Mouse (Mus musculus): Measurements from ENCODE around the gene Cwc25. TPM values are rescaled to one million over a fixed set of nuclear protein-coding genes. Genes with fewer than 3 reads are reported as not detected.
"Not testable (repeated sequence)": the region's sequence is repeated elsewhere in the genome, so short reads cannot be mapped to it uniquely, and the experiment has no call there.

Gene Cwc25
- polyA plus RNA-seq, 1 experiment = 16.4 TPM

DNA sequence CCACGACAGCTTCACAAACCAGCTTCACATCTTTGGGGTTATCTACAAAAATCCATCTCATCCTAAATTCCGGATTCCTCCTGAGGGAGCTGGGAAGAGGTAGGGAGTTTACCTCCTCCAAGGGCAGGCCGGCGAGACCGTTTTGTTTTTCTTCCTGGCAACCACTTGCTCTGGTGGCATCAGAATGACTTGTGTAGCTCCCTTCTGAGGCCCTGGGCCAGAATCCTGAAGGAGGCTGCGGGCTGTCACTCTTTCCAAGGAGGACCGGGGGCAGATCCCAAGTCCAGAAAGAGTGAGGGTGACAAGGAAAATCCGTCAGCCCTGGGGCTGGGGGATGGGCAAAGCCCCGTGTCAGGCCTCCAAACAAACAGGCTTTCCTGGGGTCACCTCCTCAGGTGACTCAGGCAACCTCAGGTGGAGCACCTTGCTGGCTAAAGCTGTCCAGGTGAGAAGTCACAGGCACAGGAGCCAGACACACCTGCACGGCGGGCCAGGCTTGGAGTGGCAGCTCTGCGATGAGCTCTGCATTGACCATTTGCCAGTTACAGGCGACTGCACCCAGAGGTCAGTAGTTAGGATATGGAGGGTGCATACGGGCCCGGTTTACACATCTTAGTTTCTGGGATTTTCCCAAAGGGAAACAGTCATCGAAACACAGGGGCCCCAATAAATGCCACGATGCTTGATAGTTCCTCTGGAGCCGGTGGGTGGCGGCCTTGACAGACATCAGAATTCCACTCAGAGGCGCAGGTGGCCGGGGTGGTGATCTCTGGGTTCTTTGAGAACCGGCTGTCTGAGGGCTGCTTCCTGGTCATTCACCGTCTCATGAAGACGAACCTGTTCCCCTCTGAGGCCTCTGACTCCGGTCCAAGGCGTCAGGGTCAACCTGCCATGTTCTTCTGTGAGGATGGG lies 48.7 kb downstream of the Cwc25 start:
- Histone ChIP-seq H3K4me1 (ENCODE audit: control insufficient read depth, insufficient read depth, low read length) (no peaks in the 10 kb centered on the region), H3K27ac (ENCODE audit: insufficient read depth, low read length) (no peak overlapping the region), H3K4me3 (ENCODE audit: insufficient read depth, low read length) (no peak overlapping the region)
- TF ChIP-seq POLR2A (IDR thresholded peaks at IDR 0.05; ENCODE audit: low read depth, low read length) (no peak), CTCF (IDR thresholded peaks at IDR 0.05; ENCODE audit: borderline replicate concordance, insufficient read depth, low read length) (no peak)

GRCm38 (mm10) chr11:97716021-97716420 lies 50.3 kb downstream of the Cwc25 start:
- Histone ChIP-seq H3K27ac (ENCODE audit: insufficient read depth, low read length) (no peak overlapping the region), H3K4me1 (ENCODE audit: control insufficient read depth, insufficient read depth, low read length) (no peaks in the 10 kb centered on the region)
- no peak for TF ChIP-seq CTCF (IDR thresholded peaks at IDR 0.05; ENCODE audit: borderline replicate concordance, insufficient read depth, low read length)
- TF ChIP-seq POLR2A (IDR thresholded peaks at IDR 0.05; ENCODE audit: low read depth, low read length) = no peak

DNA sequence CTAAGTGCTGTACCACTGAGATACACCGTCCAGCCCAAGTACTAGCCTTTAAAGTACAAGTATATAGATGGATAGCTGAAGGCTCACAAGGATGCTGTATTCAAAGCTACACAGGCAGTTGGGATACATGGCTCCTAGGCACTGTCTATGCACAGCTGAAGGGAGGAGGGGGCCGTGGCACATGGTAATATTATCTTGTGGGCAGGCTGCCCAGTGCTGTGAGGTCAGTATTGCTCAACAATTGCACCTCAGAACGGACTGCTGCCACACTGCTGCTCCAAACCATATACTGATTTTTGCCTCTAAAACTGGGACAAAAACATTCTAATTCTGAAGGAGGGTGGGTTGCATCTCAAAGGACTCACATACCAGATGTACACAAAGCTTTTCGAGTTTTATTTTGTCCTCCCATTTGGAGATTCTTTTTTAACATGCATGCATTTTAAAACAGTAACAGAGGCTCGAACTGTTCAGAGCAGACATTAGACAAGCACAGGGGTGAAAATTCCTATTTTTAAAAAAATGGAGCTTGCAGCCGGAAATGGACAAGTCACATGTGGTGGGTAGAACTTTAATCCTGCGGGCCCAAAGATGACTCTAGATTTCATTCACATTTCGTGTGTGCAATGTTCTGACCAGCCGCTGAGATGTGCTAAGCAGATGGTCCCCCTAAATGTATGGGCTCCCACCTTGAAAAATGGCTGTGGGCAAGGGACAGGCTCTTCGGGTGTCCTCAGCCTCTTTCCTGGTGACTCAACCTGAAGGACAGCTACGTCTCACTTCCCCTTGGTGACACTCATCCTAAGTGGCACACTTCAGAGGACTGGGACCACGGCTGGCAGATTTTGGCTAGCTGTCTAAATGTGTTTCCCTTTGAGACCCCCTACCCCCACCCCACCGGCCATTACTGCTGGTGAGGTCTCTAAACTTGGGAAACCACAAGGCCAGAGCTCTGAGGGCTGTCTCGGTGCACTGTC lies 51.3 kb downstream of the Cwc25 start:
- TF ChIP-seq POLR2A (IDR thresholded peaks at IDR 0.05; ENCODE audit: low read depth, low read length) (no peak), CTCF (IDR thresholded peaks at IDR 0.05; ENCODE audit: borderline replicate concordance, insufficient read depth, low read length) (no peak)
- Histone ChIP-seq H3K4me3 (ENCODE audit: insufficient read depth, low read length) (no peak overlapping the region), H3K4me1 (ENCODE audit: control insufficient read depth, insufficient read depth, low read length) (no peaks in the 10 kb centered on the region), H3K27ac (ENCODE audit: insufficient read depth, low read length) (0 out of 2 replicates have a peak overlapping the region, but pooled peaks have one; percentile 27)

More at GRCm38 (mm10) chr11:97716021-97716420, 50.3 kb downstream of the Cwc25 start:
- no peak overlapping the region for H3K4me3 ChIP-seq (ENCODE audit: insufficient read depth, low read length)

DNA sequence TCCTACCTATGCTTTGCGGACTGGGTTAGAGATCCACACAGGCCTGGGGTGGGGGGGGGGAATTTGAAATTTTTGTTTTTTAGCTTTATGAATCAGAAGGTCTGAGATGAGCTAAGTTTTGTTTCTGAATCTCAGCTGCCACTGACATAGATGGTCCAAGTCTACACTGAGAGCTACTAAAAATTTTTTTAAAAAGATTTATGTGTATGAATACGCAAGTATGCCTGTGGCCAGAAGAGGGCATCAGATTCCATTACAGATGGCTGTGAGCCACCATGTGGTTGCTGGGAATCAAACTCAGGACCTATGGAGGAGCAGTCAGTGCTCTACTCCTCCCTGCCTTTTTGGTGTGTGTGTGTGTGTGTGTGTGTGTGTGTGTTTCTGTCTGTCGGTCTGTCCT lies 52.0 kb downstream of the Cwc25 start:
- TF ChIP-seq CTCF (IDR thresholded peaks at IDR 0.05; ENCODE audit: borderline replicate concordance, insufficient read depth, low read length) (no peak), POLR2A (IDR thresholded peaks at IDR 0.05; ENCODE audit: low read depth, low read length) (no peak)
- H3K27ac ChIP-seq (ENCODE audit: insufficient read depth, low read length) = no peak overlapping the region
- H3K4me1 ChIP-seq (ENCODE audit: control insufficient read depth, insufficient read depth, low read length) = no peaks in the 10 kb centered on the region
- no peak overlapping the region for H3K4me3 ChIP-seq (ENCODE audit: insufficient read depth, low read length)

DNA sequence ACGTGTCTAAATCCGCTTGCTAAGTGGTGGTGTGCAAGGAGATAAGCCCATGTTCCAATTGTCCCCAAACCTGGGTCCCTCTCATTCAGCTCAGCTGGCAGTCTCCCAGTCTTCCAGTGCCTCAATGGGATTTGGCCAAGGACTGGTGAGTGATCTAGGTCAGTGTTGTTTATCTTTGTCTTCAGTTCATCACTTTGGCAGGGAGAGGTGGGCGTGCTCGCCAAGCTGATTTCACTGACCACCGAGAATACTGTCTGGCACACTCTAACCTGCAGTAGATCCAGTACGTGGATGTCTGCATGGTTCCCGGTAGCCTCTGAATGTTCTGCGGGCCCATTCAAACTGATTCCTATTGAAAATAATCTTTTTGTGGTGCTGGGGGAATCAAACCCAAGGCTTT lies 52.5 kb downstream of the Cwc25 start:
- Histone ChIP-seq H3K27ac (ENCODE audit: insufficient read depth, low read length) (no peak overlapping the region), H3K4me1 (ENCODE audit: control insufficient read depth, insufficient read depth, low read length) (no peaks in the 10 kb centered on the region), H3K4me3 (ENCODE audit: insufficient read depth, low read length) (no peak overlapping the region)
- no peak for TF ChIP-seq POLR2A (IDR thresholded peaks at IDR 0.05; ENCODE audit: low read depth, low read length)
- TF ChIP-seq CTCF (IDR thresholded peaks at IDR 0.05; ENCODE audit: borderline replicate concordance, insufficient read depth, low read length) = no peak

- Histone ChIP-seq H3K27ac (ENCODE audit: insufficient read depth, low read length) (no peak overlapping the region), H3K4me3 (ENCODE audit: insufficient read depth, low read length) (no peak overlapping the region), H3K4me1 (ENCODE audit: control insufficient read depth, insufficient read depth, low read length) (no peaks in the 10 kb centered on the region)
- TF ChIP-seq POLR2A (IDR thresholded peaks at IDR 0.05; ENCODE audit: low read depth, low read length) (no peak), CTCF (IDR thresholded peaks at IDR 0.05; ENCODE audit: borderline replicate concordance, insufficient read depth, low read length) (no peak)
Observed at GRCm38 (mm10) chr11:97712286-97712685, 54.1 kb downstream of the Cwc25 start.

DNA sequence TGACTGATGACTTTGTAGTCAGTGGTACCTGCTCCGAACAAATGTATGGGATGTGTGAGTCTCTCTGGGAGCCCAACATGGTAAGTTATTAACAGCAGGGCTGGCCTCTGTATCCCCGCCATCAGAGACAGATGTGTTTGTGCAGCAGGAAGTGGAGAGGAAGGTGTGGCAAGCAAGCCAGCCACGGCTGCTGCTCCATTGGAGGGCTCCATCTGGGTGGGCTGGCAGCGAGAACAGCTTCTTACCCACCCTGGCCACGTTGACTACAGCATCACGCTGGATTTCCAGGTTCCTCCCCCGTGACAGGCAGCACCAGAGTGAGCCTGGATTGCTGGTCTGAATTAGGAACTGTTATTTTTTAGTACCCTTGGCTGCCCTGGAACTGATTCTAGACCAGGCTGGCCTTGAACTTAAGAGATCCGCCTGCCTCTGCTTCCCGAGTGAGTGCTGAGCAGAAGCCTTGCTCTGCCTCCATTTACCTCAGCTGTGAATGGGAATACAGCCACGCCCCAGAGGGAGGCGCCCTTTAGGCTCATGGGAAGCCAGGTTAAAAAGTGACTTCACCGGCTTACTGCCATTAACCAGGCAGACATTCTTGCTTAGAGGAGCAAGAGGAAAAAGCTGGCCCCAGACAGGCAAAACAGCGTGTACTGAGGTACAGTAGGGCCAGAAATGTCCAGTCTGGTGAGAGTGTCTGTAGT lies 55.0 kb downstream of the Cwc25 start:
- H3K4me1 ChIP-seq (ENCODE audit: control insufficient read depth, insufficient read depth, low read length) = no peaks in the 10 kb centered on the region
- no peak overlapping the region for H3K4me3 ChIP-seq (ENCODE audit: insufficient read depth, low read length)
- no peak overlapping the region for H3K27ac ChIP-seq (ENCODE audit: insufficient read depth, low read length)
- TF ChIP-seq CTCF (IDR thresholded peaks at IDR 0.05; ENCODE audit: borderline replicate concordance, insufficient read depth, low read length) (no peak), POLR2A (IDR thresholded peaks at IDR 0.05; ENCODE audit: low read depth, low read length) (no peak)

DNA sequence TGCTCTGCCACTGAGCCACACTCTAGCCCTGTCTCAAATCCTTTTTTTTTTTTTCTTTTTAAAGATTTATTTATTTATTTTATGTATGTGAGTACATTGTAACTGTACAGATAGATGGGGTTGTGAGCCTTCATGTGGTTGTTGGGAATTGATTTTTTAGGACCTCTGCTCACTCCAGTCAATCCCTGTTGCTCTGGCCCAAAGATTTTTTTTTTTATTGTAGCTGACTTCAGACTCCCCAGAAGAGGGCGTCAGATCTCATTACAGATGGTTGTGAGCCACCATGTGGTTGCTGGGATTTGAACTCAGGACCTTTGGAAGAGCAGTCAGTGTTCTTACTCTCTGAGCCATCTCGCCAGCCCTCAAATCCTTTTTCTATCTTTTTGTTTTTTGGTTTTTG lies 56.3 kb downstream of the Cwc25 start:
- not testable (repeated sequence) for H3K4me1 ChIP-seq (ENCODE audit: control insufficient read depth, insufficient read depth, low read length); H3K4me3 ChIP-seq (ENCODE audit: insufficient read depth, low read length); H3K27ac ChIP-seq (ENCODE audit: insufficient read depth, low read length)

All from embryonic fibroblast, embryonic 13.5 days (primary cell).